Mouse (Mus musculus) heart, adult 11 months (tissue): ENCODE data around the gene Wdr59.

Experiments used
- DNase-seq: peaks from one replicate; pipeline ENCODE4 v3.0.0; 2022

Wdr59 gene

GRCm38 (mm10) chr8:111521713-111522429 is at the start of gene Wdr59:
Gene Wdr59, minus strand, starts transcription at chr8:111522092.
- DNase-seq, result peak; percentile 100

GRCm38 (mm10) chr8:111571661-111572060 is 49.8 kb upstream of the Wdr59 start:
- DNase-seq, result no peak

GRCm38 (mm10) chr8:111570432-111570831 is 48.5 kb upstream of the Wdr59 start:
- DNase-seq, result no peak

- no peak for DNase-seq
These were observed 48.0 kb upstream of the Wdr59 start for GRCm38 (mm10) chr8:111569926-111570325.

GRCm38 (mm10) chr8:111568029-111568428 is 46.1 kb upstream of the Wdr59 start:
- no peak for DNase-seq

- DNase-seq, result peak; percentile 77
These were observed 45.7 kb upstream of the Wdr59 start for GRCm38 (mm10) chr8:111567571-111567970.

GRCm38 (mm10) chr8:111566326-111566725 is 44.4 kb upstream of the Wdr59 start:
- no peak for DNase-seq

GRCm38 (mm10) chr8:111565784-111566191 is 43.9 kb upstream of the Wdr59 start:
- no peak for DNase-seq

- peak; percentile 75 for DNase-seq
These were observed 42.2 kb upstream of the Wdr59 start for GRCm38 (mm10) chr8:111564093-111564492.

- DNase-seq, result peak; percentile 80
These were observed 41.8 kb upstream of the Wdr59 start for GRCm38 (mm10) chr8:111563687-111564086.

GRCm38 (mm10) chr8:111563075-111563474 is 41.2 kb upstream of the Wdr59 start:
- DNase-seq, result no peak

GRCm38 (mm10) chr8:111562274-111562803 is 40.4 kb upstream of the Wdr59 start:
- DNase-seq, result no peak

- peak; percentile 95 for DNase-seq
These were observed 39.9 kb upstream of the Wdr59 start for GRCm38 (mm10) chr8:111561824-111562223.

- peak; percentile 80 for DNase-seq
These were observed 29.7 kb upstream of the Wdr59 start for GRCm38 (mm10) chr8:111551511-111552130.

GRCm38 (mm10) chr8:111550002-111550870 is 28.3 kb upstream of the Wdr59 start:
- peak; percentile 97 for DNase-seq

- DNase-seq, result no peak
These were observed 26.3 kb upstream of the Wdr59 start for GRCm38 (mm10) chr8:111548201-111548600.

- DNase-seq, result no peak
These were observed 25.3 kb upstream of the Wdr59 start for GRCm38 (mm10) chr8:111547144-111547543.

GRCm38 (mm10) chr8:111545406-111546156 is 23.7 kb upstream of the Wdr59 start:
- no peak for DNase-seq

GRCm38 (mm10) chr8:111543712-111544380 is 22.0 kb upstream of the Wdr59 start:
- DNase-seq, result peak; percentile 94

GRCm38 (mm10) chr8:111539422-111540076 is 17.7 kb upstream of the Wdr59 start:
- DNase-seq, result peak; percentile 93

- DNase-seq, result peak; percentile 94
These were observed 16.3 kb upstream of the Wdr59 start for GRCm38 (mm10) chr8:111538194-111538593.
